Mouse (Mus musculus) thymus, adult 2 months (tissue): ENCODE measurements around the gene Atp1a2.

ENCODE experiments used
- CTCF ChIP-seq: fragments of 200-500 bp; IDR thresholded peaks from 2 replicates; pipeline ENCODE4 v1.5.1; 2012; ENCODE audit warnings: mild to moderate bottlenecking, control low read depth, low read length, moderate library complexity, borderline replicate concordance; ENCODE audit not compliant: control insufficient read depth, poor library complexity, insufficient read depth; ENCODE audit errors: extremely low read depth
- POLR2A ChIP-seq: fragments of 200-500 bp; IDR thresholded peaks from 2 replicates; pipeline ENCODE4 v1.6.1; 2012; ENCODE audit warnings: mild to moderate bottlenecking, low read length, control low read depth, moderate library complexity; ENCODE audit not compliant: control insufficient read depth, poor library complexity, insufficient read depth; ENCODE audit errors: extremely low read depth

DNA sequence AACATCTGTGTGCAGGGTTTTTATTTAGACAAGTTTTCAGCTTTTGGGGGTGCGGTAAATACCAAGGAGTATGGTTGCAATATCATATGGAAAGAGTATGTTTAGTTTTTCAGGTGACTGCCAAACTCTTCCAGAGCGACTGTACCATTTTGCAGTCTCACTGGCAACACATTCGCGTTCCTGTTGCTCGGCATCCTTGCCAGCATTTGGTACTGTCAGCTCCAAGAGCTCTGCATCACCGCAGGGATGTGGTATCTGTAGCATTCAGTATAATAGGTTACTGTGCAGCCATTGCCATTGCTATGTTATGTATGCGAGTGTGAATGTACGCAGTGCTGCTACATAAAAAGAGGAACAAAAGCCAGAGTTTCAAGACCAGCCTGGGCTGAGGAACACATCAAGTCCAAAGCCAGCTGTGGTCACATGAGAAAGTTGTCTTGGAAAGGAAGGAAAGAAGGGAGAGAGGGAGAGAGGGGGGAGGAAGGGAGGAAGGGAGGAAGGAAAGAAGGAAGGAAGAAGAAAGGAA is 33.6 kb upstream of the Atp1a2 start:
- TF ChIP-seq CTCF, result no peak
- no peak for TF ChIP-seq POLR2A
